Mouse (Mus musculus): Measurements from ENCODE around the gene Gm853.
A peak's percentile ranks its signal among the peaks of the same experiment; 100 is the strongest.
"Not testable (repeated sequence)": the region's sequence is repeated elsewhere in the genome, so short reads cannot be mapped to it uniquely, and the experiment has no call there.

The Gm853 gene

DNA sequence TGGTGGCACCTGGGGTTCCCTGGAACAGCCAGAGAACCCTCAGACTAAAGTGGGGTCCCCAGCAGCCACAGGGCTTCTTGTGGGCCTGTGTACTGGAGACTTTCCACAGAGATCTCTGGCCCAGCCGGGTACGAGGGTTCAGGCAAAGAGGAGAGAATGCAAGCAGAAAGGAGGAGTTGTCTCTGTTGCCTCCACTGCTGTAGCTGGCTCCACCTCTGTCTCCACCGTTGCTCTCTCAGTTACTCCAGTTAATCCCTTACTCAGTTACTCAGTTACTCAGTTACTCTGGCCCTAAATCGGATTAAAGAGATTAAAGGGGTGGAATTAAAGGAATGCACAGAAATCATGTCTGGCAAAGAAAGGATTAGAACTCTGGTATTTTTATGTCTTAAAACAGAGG lies at the start of gene Gm853:
Gm853 (minus strand) TSS at position 223 of the 400 bp plus-strand sequence.
- no peak for DNase-seq

DNA sequence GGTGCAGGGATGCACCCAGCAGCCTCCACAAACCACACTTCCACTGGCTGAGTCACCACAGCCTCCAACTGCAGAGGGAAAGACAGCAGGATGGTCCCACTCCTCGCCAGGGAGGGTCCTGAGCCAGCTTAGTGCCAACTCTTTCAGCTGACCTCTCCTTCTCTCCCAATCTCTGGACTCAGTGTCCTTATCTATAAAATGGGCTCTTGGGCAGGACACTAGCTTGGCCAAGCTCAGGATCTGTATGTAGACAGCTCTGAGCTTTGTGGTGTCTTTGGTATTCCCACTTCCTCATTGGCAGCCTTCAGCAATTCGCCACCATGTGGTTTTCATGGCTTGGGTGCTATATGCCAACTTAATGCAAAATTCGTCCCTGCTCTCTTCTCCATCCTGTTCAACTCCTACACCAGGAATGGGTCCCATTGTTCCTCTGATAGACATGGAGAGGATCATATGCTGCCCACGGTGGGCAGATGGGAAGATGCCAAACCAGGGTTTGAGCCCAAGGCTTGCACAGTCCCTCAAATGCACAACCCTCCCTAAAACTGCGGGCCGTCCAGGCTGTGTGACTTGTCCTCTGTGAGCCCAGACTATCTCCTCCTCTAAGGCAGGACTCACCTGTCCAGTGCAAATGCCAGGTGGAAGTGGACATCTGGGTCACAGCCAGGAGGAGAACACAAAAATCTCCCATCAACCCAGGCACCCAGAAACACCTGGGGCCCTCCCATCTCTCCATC lies 48.6 kb upstream of the Gm853 start:
- no peak for DNase-seq

DNA sequence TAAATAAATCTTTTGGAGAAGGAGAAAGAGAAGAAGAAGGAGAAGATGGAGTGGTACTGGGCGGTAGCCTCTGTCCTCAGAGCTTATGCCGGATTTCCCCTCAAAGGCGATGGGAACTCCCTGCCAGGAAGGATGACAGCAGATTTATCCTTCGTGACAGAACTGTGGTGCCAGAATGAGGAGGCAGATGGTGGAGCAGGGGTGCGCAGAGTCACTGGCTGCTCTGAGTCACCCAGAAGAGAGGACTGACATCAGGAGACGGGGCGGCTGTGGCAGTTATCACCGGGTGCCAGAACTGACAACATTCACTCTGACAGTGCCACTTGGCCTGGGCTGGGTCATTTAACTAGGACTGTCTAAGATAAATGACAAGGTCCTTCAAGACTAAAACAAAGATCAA lies 47.9 kb upstream of the Gm853 start:
- DNase-seq: no peak

DNA sequence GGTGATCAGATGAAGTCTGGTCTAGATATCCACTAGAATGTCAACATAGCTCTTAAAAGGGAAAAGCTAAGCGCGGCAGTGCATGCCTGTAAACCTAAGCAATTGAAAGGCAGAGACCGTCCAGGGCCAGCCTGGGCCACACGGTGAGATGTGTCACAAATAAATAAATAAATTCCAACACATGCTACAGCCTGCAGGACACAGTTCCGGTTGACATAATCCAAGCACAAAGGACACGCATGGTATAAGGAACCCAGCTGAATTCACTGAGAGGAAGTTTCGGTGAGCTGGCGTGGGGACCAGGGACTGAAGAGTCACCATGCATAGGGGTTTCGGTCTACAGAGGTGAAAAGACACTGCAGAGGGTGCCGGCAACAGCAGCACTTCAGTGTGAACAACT lies 46.5 kb upstream of the Gm853 start:
- no peak for DNase-seq

DNA sequence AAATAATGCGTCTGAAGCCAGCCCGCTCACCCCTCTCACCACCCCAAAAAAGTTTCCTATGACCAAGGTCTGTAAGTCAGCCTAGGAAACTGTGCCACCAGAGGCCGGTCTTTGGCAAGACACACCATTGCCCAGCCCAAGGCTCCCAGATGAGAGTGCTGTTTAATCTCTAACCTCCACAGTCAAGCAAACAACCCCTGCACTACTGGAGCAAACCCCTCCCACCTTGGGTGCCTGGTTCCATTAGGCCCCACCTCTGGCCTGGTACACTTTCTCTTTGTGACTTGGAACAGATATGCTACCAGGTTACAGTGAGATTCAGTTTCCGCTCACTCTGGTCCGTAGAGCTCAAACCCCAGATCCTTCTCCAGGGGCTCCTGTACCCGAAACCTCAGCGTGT lies 44.9 kb upstream of the Gm853 start:
- no peak for DNase-seq

DNA sequence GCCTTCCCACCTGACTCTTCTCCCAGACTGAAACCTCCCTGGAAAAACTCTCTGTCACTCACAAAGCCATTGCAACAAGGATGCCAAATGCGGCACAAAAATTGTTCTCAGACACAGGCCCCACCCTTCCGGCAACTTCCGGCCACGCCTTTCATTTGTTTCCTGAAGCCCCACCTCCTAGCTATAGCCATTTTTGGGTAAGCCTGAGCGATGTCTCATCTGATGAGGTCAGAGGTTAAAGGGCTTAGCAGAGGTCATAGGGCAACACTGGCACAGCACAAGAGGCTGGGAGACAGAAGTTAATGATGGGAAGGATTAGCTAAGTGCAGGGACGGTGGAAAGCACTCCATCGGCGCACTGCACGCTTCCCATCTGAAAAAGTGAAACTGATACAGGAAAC lies 44.4 kb upstream of the Gm853 start:
- DNase-seq: no peak

DNA sequence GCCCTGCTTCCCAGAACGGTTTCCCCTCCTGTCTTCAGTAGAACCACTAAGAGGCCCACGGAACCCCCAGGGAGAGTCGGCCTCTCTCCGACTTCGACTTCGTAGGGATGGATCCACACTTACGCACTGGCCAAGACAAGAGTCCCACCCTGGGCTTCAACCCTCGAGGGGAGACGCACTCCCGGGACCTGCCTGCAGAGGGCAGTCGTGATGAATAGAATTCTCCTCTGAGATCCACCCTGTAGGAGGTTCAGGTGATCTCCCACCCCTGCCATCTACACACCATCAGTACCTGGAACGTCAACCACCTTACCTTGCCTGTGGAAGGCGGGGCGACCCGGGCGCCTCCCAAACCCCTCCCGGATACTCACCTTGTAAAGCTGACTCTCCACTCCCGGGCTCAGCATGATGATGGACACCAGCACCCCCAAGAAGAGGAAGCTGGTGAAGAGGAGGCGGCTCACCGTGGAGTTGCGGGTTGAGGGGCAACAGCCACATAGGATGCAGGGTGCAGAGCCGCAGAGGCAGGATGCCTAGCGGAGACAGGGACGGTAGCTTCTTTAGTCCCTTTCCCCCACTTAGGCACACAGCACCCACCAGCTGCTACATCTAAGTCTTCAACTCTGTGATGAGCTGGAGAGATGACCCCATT lies 42.6 kb upstream of the Gm853 start:
- DNase-seq: peak; percentile 54

DNA sequence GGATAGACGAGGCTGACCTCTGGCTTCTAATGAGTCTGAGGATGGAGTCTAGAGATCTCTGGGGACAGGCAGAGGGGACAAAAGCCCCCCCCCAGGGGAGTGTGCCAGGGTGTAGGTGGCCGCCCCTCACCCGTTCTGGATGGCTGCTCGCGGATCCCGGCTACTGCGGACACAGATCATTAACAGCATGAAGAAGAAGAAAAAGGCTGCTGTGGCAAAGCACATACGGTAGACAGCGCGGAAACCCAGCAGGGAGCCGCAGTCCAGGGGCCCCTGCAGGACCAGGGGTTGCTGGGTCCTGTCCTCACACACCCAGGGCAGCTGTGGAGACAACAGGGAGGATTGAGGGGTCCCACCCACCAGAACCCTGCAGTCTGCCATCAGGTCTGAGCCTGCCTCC lies 41.9 kb upstream of the Gm853 start:
- no peak for DNase-seq

DNA sequence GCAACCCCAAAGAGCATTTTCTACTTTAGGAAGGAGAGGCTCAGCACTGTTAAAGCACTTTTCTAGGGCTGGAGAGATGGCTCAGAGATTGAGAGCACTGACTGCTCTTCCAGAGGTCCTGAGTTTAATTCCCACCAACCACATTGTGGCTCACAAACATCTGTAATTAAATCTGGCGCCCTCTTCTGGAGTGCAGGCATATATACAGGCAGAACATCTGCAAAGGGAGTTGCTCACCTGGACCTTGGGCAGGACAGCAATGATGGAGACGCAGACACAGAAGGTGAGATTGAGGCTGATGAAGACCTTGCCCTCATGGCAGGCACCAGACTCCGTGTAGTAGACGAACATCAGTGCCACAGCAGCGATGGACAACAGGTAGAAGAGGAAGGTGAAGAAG lies 38.2 kb upstream of the Gm853 start:
- no peak for DNase-seq

DNA sequence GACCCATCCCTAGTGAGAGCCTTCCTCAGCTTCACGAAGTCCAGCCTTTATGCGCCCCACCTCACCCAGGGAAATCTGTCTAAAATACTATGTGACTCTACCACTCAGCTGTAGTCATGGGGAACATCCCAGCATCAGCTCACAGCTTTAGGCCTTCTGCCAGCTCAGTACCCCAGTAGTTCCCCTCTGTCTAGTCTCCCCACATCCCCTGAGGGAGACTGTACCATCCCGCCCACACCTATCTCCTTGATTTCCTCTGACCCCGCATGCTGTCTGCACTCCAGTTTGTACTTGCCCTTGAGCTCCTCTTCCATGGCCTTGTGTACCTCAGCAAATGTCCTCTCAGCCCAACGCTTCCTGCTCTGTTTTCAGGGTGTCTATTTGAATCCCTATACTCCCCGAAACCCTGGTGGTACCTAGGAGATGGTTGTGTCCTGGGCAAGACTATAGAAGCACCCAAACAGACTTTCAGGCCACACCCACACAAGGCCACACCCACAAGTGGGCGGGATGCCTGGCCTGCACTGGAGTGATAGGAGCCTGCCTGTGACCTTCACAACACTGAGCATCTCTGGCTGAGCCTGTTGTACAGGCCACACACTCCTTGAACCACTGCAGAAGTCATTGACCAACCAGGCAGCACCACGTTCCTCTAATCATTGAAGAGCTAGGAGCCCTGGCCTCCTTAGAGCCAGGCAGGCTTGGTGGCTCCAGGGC lies 30.4 kb upstream of the Gm853 start:
- DNase-seq: peak; percentile 7

DNA sequence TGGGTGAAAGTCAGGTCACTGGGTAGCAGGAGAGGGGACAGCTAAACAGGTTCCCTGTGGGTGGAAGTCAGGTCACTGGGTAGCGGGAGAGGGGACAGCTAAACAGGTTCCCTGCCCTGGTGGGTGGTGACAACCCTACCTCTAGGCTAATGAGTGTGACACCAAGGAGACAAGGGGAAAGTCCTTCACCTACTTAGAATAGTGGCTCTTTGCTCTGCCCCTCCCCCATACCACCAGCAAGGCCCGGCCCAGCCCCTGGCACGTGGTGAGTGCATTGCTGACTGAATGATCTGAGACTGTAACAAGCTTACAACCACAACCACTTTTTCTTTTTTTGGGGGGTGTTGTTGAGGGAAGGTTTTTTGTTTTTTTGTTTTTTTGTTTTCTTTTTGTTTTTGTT lies 29.6 kb upstream of the Gm853 start:
- no peak for DNase-seq

DNA sequence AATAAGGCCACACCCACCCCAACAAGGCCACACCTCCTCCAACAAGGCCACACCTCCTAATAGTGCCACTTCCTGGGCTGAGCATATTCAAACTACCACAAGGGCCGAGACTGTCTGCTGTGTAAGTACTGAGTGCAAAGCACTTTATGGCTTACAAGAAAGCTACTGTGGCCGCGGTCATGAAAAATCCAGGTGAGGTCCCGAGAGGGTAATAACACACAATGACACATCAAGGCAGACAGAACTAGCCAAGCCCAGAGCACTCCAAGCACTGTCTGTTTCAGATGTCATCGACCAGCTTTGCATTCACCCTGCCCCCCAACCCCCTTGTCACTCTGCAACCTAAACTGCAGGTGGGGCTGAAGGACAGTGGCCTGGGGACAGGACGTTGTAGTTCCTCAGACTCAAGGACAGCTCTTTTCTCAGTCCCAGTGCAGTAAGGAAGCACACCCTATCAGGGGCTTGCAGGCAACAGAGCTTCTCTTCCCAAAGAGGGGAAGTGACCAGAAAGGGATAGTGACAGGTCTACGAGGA lies 29.0 kb upstream of the Gm853 start:
- DNase-seq: no peak

DNA sequence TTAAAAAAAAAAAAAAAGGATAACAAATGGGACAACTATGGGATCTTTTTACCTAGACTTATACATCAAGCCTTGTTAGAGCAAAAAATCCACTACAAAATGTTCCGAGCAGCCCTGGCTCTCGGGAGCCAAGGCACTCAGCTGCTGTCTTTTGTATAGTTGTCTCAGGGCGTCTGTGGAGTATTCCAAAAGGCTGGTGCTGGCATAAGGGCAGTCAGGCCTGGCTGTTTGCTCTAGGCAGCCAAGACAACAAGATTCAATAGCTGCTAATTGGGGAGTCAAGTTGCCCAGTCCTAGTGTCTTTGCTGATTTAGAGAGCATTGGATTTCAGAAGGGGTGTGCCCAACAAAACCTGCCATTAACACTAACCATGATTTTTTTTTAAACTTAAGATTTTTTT lies 26.4 kb upstream of the Gm853 start:
- no peak for DNase-seq

DNA sequence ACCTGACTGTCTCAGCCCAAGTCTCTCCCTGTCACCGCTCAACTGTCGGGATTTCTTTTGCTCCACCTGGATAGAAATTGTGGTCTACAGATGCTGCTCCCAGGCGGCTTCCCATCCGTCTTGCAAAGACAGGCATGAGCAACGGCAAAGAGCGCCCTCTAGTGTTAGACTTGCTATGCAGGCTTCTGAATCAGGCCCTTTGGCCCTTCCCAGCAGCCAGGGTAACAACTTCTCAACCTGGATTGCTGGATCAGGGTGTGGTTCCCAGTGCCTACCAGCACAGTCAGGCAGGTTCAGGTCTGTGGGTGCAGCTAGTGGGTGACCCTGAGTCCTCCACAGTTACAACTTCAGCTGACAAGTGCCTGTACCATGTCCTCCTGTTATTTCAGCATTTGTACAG lies 23.9 kb upstream of the Gm853 start:
- peak; percentile 35 for DNase-seq

DNA sequence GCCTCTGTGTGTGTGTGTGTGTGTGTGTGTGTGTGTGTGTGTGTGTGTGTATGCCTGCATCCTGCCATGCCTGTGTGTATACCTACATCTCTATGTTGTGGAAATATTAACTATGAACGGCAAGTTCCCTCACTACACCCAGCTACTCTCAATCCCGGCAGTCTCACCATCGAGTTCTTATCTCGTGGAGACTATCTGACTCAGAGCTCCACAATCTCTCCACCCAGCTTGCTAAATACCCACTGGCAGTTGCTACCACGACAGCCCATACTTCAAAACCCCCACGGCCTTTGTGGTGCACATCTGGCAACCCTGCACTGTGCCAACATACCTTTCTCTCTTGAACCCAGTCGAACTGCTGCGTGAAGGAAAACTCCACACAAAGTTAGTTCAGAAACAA lies 22.5 kb upstream of the Gm853 start:
- DNase-seq: no peak

DNA sequence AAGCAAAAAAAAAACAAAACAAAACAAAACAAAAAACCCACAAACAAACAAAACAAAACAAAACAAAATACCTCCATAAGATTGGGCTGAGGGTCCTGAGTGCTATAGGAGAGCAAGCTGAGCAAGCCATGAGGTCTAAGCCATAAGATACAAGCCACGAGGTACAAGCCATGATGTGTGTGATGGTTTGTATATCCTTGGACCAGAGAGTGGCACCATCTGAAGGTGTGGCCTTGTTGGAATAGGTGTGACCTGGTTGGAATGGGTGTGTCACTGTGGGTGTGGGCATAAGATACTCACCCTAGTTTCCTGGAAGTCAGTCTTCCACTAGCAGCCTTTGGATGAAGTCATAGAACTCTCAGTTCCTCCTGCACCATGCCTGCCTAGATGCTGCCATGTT lies 21.4 kb upstream of the Gm853 start:
- not testable (repeated sequence) for DNase-seq

DNA sequence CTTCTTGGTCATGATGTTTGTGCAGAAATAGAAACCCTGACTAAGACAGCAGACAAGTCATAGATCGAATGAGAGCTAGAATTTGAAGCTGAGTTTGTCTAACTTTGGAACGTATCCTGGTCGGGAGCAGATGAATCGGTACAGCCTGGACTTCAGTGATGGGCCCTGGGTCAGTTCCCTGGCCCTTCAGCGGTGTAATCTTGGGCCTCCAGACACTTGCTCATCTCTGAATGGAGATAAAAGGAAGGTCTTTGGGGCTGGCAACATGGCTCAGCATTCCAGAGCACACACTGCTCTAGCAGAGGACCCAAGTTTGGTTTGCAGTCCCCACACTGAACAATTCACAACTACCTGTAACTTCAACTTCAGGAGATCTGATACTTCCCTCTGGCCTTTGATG lies 20.8 kb upstream of the Gm853 start:
- no peak for DNase-seq

DNA sequence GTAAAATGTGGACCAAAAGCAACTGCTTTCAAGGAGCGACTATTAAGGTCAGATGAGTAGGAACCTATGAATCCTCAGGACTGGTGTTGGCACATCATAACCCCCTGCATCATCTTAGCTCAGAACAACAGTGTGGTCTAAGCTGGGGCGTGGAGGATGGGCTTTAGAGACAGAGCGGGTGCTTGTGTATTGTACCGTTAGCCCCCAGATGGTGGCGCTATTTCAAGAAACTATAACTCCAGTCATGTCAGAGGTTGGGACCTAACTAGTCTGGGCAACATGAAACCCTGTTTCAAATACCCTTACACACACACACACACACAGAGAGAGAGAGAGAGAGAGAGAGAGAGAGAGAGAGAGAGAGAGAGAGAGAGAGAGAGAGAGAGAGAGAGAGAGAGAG lies 18.5 kb upstream of the Gm853 start:
- DNase-seq: no peak

DNA sequence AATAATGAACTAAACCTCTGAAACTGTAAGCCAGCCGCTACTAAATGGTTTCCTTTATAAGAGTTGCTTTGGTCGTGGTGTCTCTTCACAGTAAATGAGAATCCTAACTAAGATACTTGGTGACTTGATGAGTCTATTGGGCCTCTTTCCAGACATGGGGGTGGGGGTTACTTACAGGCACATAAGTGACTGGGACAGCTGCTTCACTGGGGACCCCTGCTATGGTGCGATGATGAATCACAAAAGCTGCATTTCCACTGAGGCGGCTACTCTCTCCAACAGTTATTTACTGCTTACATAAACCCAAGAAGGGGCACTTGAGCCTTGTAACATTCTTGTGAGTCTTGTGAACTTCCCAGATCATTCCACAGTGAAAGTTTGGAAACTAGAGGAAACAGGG lies 15.4 kb upstream of the Gm853 start:
- DNase-seq: no peak

DNA sequence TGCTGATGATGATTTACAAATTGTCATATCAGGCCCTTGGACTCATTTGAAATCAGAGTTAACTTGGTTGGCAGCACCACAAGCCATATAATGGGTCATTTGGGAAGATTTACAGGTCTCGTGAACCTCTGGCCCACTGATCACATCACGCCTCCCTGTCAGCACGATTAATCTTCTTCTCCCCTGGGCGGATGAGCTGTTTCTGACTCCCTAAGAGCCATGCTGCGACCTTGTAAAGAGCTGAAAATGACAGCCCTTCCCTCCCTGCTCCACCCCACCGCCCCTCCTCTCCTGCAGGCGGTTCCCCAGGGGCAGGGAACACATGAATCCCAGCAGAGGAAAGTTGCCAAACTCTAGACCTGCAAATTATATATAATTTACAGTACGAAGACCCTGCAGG lies 14.2 kb upstream of the Gm853 start:
- no peak for DNase-seq

DNA sequence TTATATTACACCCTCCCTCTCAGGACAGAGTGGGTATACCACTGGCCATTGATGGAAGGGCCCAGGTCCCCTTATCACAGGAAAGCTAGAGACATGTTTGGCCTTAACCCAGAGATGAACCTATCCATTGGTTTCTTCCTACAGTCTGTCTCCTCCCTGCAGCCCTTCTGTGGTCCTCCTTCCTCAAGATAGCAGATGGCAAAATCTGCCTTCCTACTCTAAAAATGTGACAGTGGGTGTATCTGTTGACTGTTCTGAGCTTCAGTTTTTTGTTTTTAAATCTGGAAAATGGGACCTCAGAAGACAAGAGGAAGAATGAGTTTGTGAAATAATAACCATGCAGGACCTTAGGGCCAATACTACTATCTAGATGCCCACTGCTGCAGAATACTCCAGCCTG lies 1.9 kb upstream of the Gm853 start:
- DNase-seq: no peak

DNA sequence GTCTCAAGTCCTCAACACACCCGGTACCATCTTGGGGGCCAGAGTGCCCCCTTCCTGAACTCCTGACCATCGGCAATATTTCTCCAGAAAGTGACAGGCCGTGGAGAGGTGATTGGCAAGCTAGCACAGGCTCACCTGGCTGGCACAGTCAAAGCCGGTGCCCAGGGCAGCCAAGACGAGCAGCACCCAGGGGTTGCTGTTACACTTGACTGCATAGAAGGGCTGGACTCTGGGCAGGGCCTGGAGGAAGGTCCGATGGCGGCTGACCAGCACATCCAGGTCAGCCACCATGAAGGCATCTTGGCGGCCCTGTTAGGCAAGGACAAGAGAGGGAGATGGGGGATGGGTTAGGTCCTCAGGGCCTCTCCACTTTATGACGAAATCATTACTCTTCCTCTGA lies 2.0 kb downstream of the Gm853 start:
- no peak for DNase-seq

DNA sequence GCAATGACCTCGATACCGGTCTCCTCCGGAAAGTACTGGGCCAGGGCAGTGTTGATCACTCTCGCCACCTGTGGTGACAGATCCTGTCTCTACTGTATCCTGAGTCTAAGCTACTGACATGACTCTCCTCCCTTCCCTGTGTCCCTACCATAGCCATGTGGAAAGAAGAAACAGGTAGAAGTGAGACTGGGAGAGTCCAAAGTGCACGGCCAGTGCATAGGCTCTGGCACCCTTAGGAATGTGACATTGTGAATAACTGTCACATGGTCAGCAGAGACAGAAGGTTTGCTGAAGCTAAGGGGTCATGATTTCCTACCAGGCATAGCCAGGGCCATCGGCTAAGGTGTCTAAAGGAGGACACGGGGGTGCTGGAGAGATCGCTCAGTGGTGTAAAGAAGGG lies 6.8 kb downstream of the Gm853 start:
- DNase-seq: no peak

DNA sequence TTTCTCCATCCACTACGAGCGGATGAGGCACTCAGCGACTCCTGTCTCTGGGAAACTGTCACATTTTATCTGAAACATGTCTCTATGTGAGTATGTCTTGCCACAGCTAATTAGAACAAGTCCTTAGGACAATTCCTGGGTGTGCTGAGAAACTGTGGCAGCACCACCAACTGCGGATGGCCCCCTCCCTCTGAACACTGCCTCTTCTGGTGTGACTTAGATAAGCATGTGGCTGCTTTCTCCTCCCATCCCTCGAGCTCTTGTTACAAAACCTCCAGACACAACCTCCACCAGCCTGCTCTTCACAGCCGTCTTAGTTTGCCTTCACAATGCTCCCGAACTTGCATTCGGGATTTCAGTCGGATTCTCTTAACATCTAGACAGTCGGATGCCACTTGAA lies 8.3 kb downstream of the Gm853 start:
- no peak for DNase-seq

All from thymus, postnatal 25 days (tissue).